Mouse (Mus musculus): Measurements from ENCODE around the gene Zfp639.

Gene Zfp639

DNA sequence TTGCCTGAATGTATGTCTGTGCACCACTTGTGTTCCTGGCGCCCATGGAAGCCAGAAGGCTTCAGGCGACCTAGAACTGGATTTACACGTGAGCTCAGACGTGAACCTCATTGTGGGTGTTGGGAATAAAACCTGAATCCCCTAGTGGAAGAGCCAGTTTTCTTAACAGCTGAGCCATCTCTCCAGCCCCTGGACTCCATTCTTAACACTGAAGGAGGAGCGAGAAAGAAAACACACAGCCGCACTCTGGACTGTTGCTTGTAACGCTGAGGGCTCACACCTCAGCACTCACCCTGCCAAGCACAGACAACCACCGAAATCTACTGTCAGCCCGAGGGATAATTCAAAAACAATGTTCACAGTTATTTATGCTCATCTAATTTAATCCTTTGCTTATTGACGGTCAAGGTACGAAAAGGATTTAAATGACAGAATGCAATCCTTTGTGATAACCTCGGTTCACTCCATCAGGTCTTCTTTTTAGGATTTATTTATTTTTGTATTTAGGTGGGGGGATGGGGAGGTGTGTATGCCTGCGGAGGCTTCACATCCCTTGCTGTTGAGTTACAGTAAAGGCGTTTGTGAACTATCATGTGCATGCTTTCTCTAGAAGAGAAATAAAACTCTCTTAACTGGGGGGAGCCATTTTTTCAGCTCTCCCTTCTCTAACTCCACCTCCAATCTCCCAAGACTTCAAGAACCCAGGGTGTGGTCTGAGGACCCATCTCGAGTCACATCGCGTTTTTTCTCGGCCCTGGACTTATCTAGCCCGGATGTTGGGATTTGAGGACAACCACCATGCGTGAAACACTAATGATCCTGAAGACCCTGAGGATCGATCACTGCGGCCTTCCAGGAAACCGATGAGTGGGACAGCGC, at the start of gene Zfp639:
Gene Zfp639 (plus strand): TSS at position 764 of the 879 bp plus-strand sequence.
- no peak for DNase-seq (ENCODE audit: low spot score in 2 of 2)

GRCm38 (mm10) chr3:32467321-32467720, 42.7 kb upstream of the Zfp639 start:
- no peak for DNase-seq (ENCODE audit: low spot score in 2 of 2)

DNA sequence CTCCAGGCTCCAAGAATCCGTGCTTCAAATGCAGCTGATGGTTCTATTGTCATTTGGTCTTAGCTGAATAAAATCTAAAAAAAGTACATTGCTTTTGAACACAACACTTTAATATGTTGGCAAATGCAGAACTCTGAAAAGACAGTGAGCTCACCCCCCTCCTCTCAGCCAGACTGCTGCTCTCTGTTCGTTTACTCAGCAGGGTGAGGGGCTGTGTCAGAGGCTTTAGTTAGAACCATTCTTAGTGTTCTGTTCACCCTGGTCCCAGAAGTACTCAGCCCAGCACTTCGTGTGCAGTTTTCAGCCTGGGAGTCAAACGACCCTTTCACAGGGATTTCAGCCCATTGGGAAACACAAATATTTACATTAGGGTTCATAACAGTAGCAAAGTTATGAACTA, 41.6 kb upstream of the Zfp639 start:
- no peak for DNase-seq (ENCODE audit: low spot score in 2 of 2)

- DNase-seq (ENCODE audit: low spot score in 2 of 2): no peak
Observed at GRCm38 (mm10) chr3:32470449-32470848, 39.6 kb upstream of the Zfp639 start.

DNA sequence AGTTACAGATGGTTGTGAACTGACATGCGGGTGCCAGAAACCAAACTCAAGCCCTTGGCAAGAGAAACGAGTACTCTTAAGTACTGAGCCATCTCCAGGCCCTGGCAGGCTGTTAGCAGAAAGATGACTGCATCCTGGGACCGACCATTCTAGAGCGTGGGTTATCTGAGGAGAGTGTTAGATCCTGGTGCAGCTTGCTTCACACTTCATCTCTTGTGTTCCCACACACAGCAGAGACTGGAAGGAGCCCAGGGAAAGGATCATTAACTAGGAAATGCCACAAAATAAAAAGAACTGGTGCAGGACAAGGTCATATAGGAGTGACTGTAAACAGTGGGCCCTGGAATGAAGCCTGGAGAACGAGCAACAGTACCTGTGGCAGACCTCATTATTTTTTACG, 39.0 kb upstream of the Zfp639 start:
- no peak for DNase-seq (ENCODE audit: low spot score in 2 of 2)

- DNase-seq (ENCODE audit: low spot score in 2 of 2): no peak
Observed at GRCm38 (mm10) chr3:32472191-32472900, 37.7 kb upstream of the Zfp639 start.

- DNase-seq (ENCODE audit: low spot score in 2 of 2): no peak
Observed at GRCm38 (mm10) chr3:32473184-32473583, 36.9 kb upstream of the Zfp639 start.

- no peak for DNase-seq (ENCODE audit: low spot score in 2 of 2)
Observed at GRCm38 (mm10) chr3:32479961-32480360, 30.1 kb upstream of the Zfp639 start.

GRCm38 (mm10) chr3:32483035-32483434, 27.0 kb upstream of the Zfp639 start:
- no peak for DNase-seq (ENCODE audit: low spot score in 2 of 2)

DNA sequence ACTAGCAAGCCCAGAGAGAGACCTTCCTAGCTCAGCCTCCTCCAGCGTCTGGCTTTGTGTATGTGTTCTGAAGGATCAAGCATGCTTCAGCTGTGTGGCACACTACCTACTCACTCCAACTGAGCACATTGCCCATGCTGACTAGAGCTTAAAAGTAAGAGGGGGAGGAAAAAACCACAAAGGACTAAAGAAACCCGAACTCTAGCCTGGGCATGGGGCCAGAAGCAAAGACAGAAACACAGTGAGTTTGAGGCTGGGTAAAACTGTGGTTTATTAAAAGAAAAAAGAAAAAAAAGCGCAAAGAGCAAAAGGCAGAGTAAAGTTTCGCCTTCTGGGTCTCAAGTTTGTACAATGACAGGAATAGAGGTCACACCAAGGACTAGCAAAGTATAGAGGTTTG, 23.5 kb upstream of the Zfp639 start:
- no peak for DNase-seq (ENCODE audit: low spot score in 2 of 2)

DNA sequence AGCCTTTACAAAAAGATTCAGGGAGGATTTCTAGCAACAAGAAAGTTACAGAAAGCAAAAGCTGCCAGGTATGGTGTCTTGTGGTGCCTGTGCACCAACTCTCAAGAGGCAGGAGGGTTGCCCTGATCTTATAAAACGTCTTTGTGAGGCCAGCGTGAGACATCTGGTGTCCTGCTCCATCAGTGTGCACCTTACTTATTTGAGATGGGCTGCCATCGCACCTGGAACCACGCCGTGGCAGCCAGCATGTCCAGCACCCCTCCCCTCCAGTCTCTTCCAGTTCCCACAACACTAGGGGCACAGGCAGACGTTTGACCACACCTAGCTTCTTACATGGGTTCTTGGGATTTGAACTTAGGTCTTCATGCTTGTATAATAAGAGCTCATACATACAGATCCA, 21.9 kb upstream of the Zfp639 start:
- DNase-seq (ENCODE audit: low spot score in 2 of 2): no peak

DNA sequence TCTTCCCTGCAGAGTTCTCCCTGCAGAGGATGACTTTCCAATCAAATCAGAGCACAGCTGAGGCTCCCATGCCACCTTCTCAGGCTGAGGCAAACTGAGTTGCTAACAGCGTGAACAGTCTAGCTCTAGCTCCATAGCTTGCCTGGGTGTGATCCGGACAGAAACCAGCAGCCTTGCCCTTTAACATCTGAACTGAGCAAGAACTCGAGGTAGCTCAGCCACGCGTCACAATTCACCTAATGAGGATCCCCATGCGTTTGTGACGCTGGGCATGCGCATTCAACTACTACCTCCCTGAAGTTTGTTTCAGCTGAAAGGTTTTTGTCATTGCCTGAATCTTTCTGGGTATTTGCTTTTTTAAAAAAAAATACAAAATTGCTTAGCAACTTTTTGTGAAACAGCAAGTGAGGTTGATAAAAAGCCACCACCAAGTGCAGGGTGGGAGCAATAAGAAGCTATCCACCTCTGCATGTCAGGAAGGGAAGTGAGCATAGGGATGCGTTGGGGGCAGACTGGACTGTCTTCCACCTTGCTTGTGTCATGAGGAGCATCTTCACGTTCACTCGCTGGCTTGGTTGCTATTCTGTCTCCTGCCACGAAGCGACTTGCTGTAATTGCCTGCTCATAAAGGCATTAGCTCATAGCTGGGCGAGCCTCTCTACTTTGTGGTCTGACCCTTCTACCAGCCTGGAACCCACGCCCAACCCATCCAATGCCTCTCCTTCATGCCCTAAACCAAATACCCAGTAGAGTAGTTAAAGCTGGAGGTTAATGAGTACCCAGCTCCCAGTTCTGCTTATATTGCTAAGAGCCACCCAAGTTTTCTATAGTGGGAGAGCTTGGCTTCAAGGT, 19.8 kb upstream of the Zfp639 start:
- DNase-seq (ENCODE audit: low spot score in 2 of 2): no peak

- no peak for DNase-seq (ENCODE audit: low spot score in 2 of 2)
Observed at GRCm38 (mm10) chr3:32490928-32491315, 19.1 kb upstream of the Zfp639 start.

- DNase-seq (ENCODE audit: low spot score in 2 of 2): no peak
Observed at GRCm38 (mm10) chr3:32492097-32493090, 17.7 kb upstream of the Zfp639 start, which contains the start of gene Kcnmb3. TSS of gene Kcnmb3 (minus strand) at chr3:32492231.

DNA sequence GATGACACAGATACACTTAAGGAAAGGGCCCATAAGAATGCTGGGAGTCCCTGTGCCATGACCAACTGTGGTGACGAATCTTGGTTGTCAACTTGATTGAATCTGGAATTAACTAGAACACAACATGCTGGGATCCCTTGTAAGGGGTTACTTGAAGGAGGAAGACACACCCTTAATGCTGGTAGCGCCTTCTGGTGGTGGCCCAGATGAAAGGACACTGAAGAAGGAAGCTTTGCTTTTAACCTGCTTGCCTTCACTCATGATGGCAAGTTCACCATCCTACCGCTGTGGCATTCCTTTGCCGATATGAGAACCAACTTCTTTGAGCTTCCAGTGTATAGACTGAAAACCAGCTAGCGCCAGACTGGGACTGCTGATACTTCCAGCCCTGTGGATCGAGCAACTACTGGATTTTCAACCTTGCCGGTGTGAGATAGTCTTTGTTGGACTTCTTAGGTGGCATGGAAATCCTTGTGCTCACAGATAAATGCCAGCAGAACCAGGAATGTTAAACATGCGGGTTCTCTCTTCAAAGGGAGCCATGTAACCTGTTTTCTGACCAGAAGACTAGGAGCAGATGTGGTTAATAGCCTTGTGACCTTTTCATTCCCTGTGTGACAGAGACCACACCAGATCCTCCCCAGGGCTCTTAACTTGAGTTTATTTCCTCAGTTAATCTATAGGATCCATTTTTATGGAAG, 15.5 kb upstream of the Zfp639 start:
- no peak for DNase-seq (ENCODE audit: low spot score in 2 of 2)

DNA sequence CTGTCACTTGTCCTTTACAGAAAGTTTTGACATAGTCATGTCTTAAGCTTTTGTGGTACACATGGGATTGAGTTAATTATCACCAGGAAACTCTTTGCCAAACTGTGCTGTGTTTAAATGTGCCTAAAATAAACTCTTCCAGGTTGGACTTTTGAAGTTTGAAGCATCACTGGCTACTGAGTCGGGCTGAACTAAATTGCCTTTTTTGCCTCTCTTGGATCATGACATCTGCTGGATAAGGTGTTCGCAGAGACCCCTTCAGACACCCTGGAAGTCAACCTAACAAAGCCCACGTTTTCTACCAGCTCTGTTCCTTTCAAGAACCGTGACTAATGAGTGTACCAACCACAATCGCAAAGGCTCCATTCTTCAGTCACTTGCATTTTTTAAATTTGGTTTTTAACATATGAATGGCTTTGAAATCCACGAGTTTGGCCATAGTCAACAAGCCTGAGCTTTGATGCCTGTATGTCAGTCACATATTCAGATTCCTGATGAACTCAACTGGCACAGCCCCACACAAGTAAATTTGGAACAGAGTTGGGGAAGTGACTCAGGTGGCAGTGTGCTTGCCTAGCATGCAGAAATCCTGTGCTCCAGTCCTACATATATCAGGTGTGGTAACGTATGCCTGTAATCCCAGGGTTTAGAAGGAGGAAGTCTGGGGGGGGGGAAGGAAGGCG, 14.8 kb upstream of the Zfp639 start:
- DNase-seq (ENCODE audit: low spot score in 2 of 2): no peak

- DNase-seq (ENCODE audit: low spot score in 2 of 2): no peak
Observed at GRCm38 (mm10) chr3:32495856-32496710, 14.0 kb upstream of the Zfp639 start.

- DNase-seq (ENCODE audit: low spot score in 2 of 2): no peak
Observed at GRCm38 (mm10) chr3:32496711-32497070, 13.4 kb upstream of the Zfp639 start.

DNA sequence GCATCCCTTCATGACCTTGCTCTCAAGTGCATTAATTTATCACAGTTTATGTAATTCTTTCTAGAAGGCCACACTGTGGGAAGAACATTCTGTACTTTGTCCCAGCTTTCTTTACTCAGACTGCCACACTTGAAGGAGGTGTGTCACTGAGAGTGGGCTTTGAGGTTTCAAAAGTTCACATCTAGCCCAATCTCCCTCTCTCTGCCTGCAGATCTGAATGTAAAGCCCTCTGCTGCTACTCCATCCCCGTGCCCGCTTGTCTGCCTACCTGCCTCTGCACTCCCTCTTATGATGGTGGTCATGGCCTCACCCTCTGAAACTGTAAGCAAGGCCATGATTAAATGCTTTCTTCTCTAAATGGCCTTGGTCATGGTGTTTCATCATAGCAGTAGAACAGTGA, 9.7 kb upstream of the Zfp639 start:
- no peak for DNase-seq (ENCODE audit: low spot score in 2 of 2)

Data from urinary bladder, postnatal 36 days (tissue).